Mouse (Mus musculus): Measurements from ENCODE around the gene Gm17657.

Gene Gm17657

DNA sequence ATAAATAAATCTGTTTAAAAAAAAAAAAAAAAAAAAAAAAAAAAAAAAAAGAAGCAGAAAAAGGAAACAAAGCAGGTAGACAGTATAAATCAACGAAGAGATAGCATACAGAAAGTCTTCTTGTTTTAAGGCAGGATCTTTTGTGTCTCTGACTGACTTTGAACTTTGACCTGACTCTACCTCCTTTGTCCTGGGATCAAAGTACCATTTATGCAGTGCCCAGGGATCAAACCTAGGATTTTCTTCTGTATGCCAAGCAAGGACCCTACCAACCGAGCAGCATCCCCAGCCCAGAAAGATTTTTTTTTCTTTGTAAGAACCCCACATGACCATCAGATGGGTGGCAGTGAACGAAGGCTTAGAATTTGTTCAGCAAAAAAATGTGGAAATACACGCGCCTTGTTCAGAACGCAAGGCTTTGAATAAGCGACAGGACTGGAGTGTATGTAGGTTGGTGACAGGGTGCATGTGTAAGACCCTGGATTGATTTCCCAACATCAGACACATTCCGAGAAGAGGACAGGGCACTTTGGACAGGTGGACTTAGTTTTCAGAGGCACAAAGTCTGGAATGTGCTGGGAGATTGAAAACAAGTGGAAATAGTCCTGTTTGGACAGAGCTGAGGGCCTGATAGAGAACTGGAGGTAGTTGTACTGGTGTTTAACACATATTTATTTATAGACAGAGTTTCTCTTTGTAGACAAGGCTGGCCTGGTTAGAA, 61.0 kb downstream of the Gm17657 start:
- no peak for DNase-seq (ENCODE audit: low read depth, low spot score)

DNA sequence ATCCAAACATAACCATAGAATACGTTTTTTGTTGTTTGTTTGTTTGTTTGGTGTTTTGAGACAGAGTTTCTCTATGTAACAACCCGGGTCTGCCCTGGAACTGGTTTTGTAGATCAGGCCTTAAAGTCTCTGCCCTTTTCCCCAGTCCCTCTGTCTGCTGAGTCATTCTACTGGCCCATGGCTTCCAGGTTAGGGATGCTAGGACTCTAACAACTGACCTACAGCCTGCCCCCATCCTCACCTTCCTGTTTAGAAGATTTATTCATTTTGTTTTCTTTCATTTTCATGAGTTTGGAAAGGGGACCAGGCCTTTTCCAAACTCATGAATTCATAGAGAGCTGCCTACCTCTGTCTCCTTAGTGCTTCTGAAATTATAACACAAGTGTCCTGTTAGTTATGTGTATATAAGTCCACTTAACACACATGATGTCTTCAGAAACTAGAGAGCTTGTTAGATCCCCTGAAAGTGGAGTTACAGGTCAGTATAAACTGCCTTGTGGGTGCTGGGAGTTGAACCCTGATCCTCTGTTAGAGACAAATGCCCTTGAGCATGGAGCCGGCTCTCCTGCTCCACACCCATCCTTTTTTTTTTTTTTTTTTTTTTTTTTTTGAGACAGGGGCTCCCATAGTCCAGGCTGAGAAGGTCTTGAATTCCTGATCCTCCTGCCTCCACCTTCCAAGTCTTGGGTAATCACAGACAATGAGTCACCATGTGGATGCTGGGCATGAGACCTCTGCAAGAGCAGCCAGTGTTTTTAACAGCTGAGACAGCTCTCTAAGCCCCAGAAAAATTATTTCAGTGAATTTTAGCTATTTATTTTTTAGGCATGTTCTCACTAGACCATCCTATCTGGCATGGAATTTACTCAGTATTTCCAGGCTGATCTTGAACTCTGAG, 63.9 kb downstream of the Gm17657 start:
- no peak for DNase-seq (ENCODE audit: low read depth, low spot score)

DNA sequence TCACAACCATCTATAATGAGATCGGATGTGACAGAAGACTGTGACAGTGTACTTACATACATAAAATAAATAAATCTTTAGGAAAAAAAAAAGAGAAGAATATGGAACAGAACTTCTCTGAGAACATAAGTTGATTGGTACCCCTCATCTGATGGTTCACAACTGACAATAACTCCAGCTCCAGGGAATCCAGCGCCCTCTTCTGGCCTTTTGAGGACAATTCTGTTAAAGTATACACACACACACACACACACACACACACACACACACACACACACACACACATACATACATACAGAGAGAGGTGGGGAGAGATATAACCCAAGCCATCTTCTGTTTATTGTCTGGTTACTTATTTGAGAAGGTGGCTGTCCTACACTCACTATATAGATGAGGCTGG, 65.0 kb downstream of the Gm17657 start:
- DNase-seq (ENCODE audit: low read depth, low spot score) = peak; percentile 33

DNA sequence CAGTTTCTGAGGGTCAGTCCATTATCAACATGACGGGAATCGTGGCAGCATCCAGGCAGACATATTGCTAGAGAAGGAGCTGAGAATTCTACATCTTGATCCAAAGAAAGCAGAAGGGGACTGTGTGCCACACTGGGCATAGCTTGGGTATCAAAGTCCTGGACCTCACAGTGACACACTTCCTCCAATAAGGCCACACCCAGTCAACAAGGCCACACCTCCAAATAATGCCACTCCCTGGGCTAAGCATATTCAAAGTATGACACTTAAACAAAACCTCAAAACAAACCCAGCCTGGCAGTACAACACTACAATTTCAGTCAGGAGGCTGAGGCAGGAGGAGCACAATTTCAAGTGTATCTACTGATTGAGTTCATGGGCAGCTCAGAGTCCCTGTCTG, 66.2 kb downstream of the Gm17657 start:
- DNase-seq (ENCODE audit: low read depth, low spot score) = no peak

DNA sequence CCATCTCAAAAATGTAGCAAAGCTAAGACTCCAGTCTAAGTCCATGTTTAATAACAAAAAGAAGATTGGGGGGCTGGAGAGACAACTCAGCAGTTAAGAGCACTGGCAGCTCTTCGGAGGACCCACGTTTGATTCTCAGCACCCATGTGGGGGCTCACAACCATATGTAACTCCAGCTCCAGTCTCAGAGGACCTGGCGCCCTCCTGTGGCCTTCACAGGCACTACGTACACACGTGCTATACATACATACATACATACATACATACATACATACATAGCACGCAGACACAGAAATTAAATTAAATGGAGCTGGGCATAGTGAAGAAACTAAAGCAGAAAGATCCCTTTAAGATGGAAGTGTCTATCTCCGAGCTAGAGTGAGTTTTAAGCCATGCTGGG, 66.8 kb downstream of the Gm17657 start:
- peak; percentile 38 for DNase-seq (ENCODE audit: low read depth, low spot score)

DNA sequence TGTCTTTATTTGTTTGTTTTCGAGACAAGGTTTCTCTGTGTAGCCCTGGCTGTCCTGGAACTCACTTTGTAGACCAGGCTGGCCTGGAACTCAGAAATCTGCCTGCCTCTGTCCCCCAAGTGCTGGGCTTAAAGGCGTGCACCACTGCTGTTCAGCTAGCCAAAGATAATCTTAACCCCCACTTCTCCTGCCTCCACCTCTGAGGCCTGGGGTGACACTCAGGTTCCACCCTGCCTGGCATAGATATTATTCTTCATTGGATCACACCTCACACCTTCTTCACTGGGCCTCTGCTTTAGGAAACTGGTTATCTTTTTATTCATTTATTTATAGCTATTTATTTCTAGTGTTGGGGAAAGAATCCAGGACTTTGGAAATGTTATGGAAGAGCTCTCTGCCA, 69.2 kb downstream of the Gm17657 start:
- no peak for DNase-seq (ENCODE audit: low read depth, low spot score)

DNA sequence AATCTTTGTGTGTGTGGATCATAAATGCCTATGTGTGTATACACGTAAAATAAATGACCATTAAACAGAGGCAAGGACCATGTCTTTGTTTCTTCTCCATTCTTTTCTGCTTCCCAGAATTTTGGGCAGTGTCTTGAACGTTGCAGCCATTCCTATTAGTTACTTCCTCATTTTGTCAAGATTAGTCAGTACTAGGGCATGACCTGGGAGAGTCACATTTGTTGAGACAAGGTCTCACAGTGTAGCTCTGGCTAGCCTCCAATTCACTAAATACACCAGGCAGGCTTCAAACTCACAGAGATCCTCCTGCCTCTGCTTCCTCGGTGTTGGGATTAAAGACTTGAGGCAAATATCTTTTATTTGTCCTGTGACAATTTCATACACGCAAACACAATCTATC, 71.2 kb downstream of the Gm17657 start:
- no peak for DNase-seq (ENCODE audit: low read depth, low spot score)

DNA sequence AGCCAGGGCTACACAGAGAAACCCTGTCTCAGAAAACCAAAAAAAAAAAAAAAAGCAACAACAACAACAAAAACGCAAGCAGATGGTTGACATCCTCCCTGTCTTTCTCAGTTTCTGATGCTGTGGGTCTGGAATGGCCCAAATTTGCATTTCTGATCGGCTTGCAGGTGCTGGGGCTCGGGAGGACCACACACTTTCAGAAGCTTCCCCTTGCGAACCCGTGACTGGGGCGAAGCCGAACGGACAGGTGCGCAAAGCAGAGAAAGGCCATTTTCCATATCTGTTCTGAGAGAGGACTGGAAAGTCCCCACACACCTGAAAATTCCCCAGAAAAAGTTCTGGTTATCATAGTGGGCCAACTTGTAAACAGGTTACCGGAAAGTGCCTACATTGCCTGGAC, 72.1 kb downstream of the Gm17657 start:
- DNase-seq (ENCODE audit: low read depth, low spot score) = peak; percentile 43

DNA sequence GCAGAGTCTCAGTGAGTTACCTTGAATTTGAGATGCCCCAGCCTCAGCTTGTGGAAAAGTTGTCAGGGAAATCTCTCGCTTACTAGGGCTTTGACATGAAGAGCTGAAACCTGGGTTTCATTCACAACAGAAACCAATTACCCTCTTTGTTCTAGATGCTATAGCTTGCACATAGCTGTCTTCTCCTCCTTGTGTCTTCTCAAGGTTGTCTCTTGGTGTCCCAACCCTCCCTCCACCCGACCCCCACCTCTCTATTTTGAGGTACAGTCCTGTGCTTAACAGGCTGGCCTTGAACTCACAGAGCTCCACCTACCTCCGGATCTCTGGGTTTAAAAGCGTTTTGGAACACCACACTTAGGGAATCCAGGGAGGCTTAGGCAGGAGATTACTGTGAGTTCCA, 73.0 kb downstream of the Gm17657 start:
- DNase-seq (ENCODE audit: low read depth, low spot score) = no peak

DNA sequence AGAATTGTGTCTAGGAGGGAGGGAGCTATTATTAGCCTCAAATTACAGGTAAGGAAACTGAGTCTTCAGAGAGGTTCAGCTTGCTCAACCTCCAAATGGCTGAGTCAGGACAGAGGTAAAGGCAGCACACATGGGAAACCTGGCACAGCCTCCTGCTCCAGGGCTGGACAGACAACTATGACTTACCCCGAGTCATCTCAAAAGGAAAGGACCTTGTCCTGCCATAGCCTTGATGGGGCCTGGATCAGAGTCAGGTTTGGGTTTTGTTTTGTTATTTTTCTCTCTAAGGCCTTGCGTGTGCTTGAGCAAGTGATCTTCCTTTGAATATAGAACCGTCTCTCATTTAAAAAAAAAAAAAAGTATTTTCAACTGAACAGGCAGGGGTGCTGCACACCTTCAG, 74.3 kb downstream of the Gm17657 start:
- no peak for DNase-seq (ENCODE audit: low read depth, low spot score)

DNA sequence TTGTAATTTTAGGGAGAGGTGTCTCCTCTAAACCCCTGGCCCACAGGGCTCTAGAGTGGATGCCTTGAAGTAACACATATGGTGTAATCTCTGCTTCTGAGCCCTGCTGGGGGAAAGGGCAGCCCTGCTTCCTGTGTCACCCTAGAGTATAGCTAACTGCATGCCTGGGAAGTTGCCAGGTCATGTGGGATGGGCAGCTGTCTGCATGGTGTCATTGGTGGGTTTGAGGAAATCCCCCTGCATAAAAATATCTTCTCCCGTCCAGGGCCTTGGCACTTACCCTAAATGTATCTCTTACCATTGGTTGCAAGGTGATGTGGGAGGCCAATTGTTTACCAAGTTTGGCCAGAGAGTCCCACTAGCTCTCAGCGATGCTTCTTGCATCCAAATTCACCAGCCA, 75.4 kb downstream of the Gm17657 start:
- no peak for DNase-seq (ENCODE audit: low read depth, low spot score)

DNA sequence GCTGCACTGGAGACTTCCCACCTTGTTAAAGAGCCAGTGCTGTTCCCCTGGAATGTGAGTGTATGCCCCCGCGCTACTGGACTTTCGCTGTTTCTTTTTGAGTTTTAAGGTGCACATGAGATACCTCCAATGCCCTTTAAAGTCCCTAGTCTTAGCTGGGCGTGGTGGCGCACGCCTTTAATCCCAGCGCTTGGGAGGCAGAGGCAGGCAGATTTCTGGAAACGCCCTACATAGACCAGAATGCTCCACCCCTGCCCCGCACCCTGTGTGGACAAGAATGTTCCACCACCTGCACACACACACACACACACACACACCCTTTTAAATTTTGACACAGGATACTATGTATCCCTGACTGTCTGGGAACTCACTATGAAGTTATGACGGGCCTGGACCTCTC, 76.0 kb downstream of the Gm17657 start:
- no peak for DNase-seq (ENCODE audit: low read depth, low spot score)
